Mouse (Mus musculus) brown adipose tissue, adult 24 weeks (tissue): Measurements from ENCODE around the gene Rnf4. TPM values are rescaled to one million over a fixed set of nuclear protein-coding genes. Genes with fewer than 3 reads are reported as not detected.

ENCODE experiments used
- H3K27ac ChIP-seq: fragments of 200-500 bp; replicated peaks from 2 replicates; pipeline ENCODE4 v1.5.1; 2012; ENCODE audit warnings: low read depth, mild to moderate bottlenecking, low read length
- H3K4me1 ChIP-seq: fragments of 200-500 bp; 2 replicates; pipeline ENCODE4 v1.6.1; 2012; ENCODE audit warnings: low read length, mixed read lengths; ENCODE audit not compliant: control insufficient read depth, insufficient read depth, insufficient read length
- H3K4me3 ChIP-seq: fragments of 200-500 bp; 2 replicates; pipeline ENCODE4 v1.5.1; 2012; ENCODE audit warnings: low read depth, mild to moderate bottlenecking, low read length, moderate library complexity; ENCODE audit not compliant: insufficient read depth
- polyA plus RNA-seq: library from polyadenylated mRNA; stranded (reverse); fragments of >200 nt; gene quantifications from 2 replicates; pipeline ENCODE4 v1.2.4, GENCODE M21; 2012; ENCODE audit not compliant: missing spikeins, insufficient read depth, insufficient read length

The Rnf4 gene
- 53.1 and 58.1 TPM in 2 replicates for polyA plus RNA-seq

- H3K4me3 ChIP-seq: peak within 1 kb of the TSS; percentile 95
- H3K4me1 ChIP-seq: peaks cover 8% of the 10 kb centered on the region
- peak within 1 kb of the TSS; percentile 98 for H3K27ac ChIP-seq
These were observed at the start of gene Rnf4 for GRCm38 (mm10) chr5:34336097-34336774. Gene Rnf4 (plus strand): TSS chr5:34336289.

GRCm38 (mm10) chr5:34286516-34286915 lies 49.6 kb upstream of the Rnf4 start:
- peak overlapping the region; percentile 61 for H3K4me3 ChIP-seq
- peaks cover 2% of the 10 kb centered on the region for H3K4me1 ChIP-seq
- H3K27ac ChIP-seq: no peak overlapping the region

- Histone ChIP-seq H3K4me1 (peaks cover 2% of the 10 kb centered on the region), H3K27ac (no peak overlapping the region), H3K4me3 (peak overlapping the region; percentile 61)
These were observed 48.9 kb upstream of the Rnf4 start for GRCm38 (mm10) chr5:34287001-34287837.

DNA sequence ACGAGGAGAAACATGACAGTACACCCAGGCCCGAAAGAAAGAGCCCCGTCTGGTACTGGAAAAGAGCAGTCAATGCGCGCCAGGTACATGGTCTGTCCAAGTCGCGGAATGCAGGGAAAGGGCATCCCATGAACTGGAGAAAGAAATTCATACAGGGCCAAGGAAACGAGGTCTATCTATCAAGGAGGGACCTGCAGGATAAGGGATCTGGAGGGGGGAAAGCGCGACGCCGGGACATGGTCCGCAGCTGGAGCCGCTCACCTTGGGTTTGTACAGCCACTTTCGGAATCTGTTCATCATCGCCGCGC lies 48.3 kb upstream of the Rnf4 start:
- Histone ChIP-seq H3K27ac (no peak overlapping the region), H3K4me1 (peaks cover 2% of the 10 kb centered on the region), H3K4me3 (peak overlapping the region; percentile 61)

GRCm38 (mm10) chr5:34288154-34288716 lies 47.9 kb upstream of the Rnf4 start, which contains the start of the genes Zfyve28 and Cfap99:
Gene Zfyve28 (minus strand): TSS chr5:34288449.
Gene Cfap99 (plus strand): TSS chr5:34288600.
- Histone ChIP-seq H3K4me3 (peak within 1 kb of the TSS; percentile 61), H3K27ac (no peak within 1 kb of the TSS), H3K4me1 (peaks cover 2% of the 10 kb centered on the region)

GRCm38 (mm10) chr5:34289286-34289685 lies 46.8 kb upstream of the Rnf4 start:
- Histone ChIP-seq H3K4me3 (no peak overlapping the region), H3K4me1 (peaks cover 9% of the 10 kb centered on the region), H3K27ac (no peak overlapping the region)

- Histone ChIP-seq H3K4me1 (peaks cover 21% of the 10 kb centered on the region), H3K27ac (peak overlapping the region; percentile 95)
These were observed 42.7 kb upstream of the Rnf4 start for GRCm38 (mm10) chr5:34293363-34293762.

DNA sequence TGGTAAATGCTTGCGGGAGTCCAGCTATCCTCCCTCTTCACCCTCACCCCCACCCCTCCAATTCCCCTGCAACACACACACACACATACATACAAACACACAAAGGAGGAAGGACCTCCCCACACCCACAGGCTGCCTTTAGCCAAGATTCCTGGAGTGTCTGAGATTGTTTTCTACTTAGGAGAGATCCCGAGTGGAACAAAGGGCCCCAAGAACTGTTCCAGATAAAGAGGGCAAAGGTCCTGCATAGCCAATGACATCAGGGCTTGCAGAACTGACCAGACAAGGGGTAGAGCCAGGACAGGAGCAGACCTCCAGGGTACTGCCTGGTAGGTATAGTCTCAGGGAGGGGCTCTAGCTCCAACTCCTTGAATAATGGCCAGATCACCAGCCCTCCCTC lies 41.4 kb upstream of the Rnf4 start:
- H3K4me1 ChIP-seq: peaks cover 21% of the 10 kb centered on the region
- H3K4me3 ChIP-seq: no peak overlapping the region
- peak overlapping the region; percentile 95 for H3K27ac ChIP-seq

More at GRCm38 (mm10) chr5:34293363-34293762, 42.7 kb upstream of the Rnf4 start:
- H3K4me3 ChIP-seq: no peak overlapping the region

DNA sequence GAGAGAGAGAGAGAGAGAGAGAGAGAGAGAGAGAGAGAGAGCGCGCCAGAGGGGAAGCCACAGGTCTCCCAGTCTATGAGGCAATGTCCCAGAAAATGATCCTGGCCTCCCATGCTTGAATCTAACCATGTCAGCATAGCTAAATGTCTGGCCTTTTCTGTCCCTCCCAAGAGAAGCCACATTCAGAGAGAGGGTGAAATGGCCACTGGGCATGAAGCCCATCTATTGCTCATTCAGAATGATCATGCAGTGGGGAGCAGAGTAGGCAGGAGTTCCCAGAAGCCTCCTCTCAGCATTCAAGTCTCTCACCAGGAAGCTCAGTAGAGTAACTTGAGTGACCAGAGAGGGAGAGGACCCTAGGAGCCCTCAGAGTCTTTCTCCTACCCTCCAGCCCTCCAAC lies 40.9 kb upstream of the Rnf4 start:
- H3K27ac ChIP-seq: peak overlapping the region; percentile 95
- H3K4me1 ChIP-seq: peaks cover 21% of the 10 kb centered on the region
- no peak overlapping the region for H3K4me3 ChIP-seq

- H3K4me3 ChIP-seq: no peak overlapping the region
- no peak overlapping the region for H3K27ac ChIP-seq
- peaks cover 21% of the 10 kb centered on the region for H3K4me1 ChIP-seq
These were observed 38.0 kb upstream of the Rnf4 start for GRCm38 (mm10) chr5:34298061-34298460.

DNA sequence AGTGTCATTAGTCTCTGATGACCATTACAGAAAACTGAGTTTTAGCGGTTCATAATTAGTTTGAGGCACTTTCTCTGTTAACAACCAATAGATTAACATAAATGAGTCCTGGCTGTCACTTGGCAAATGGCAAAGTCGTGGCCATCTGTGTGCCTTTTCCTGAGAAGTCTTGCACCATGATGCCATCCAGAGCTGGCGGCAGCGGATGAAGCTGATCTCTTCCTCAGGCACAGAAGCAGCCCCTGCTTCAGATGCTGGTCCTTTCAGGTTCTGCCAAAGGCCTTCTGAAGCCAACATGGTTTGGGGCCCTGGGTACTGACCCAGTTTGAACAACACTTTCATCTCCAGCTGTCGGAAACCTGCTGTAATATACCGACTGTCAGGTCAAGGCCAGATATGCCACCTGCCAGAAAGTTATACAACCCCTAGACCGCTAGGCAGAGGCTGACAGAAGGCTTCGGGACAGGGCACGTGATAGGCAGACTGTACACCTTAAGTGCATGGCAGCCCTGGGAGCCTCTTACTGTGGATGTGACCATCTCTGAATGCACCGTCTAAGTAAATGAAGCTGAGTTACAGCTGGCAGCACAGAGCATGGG lies 37.1 kb upstream of the Rnf4 start:
- no peak overlapping the region for H3K27ac ChIP-seq
- H3K4me3 ChIP-seq: no peak overlapping the region
- H3K4me1 ChIP-seq: peaks cover 20% of the 10 kb centered on the region

- no peak overlapping the region for H3K27ac ChIP-seq
- no peak overlapping the region for H3K4me3 ChIP-seq
- H3K4me1 ChIP-seq: peaks cover 4% of the 10 kb centered on the region; the same call in 1 of the 2 replicates
These were observed 33.7 kb upstream of the Rnf4 start for GRCm38 (mm10) chr5:34302377-34302776.

DNA sequence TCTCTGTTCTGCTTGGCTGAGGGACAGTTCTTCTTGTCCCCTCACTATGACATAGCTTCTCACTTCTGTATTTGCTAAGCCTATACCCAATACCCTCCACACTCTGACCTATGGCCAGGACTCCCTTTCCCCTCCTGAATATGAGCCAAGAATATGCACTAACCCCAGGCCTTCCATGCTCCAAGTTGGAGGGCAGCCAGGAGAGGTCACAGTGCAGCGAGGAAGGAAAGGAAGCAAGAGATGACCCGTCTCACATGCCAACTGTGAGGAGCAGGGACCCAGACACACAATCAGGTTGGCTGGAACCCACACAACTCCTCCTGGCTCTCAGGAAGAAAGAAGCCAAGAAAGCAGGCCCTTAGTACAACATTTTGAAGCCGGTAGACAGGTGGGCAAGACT lies 27.1 kb upstream of the Rnf4 start:
- H3K4me3 ChIP-seq: no peak overlapping the region
- peaks cover 6% of the 10 kb centered on the region for H3K4me1 ChIP-seq
- no peak overlapping the region for H3K27ac ChIP-seq

- Histone ChIP-seq H3K4me1 (no peaks in the 10 kb centered on the region), H3K27ac (no peak overlapping the region), H3K4me3 (no peak overlapping the region)
These were observed 16.5 kb upstream of the Rnf4 start for GRCm38 (mm10) chr5:34319491-34320034.

GRCm38 (mm10) chr5:34321236-34321635 lies 14.9 kb upstream of the Rnf4 start:
- Histone ChIP-seq H3K4me3 (no peak overlapping the region), H3K4me1 (no peaks in the 10 kb centered on the region; the same call in 1 of the 2 replicates), H3K27ac (no peak overlapping the region)
